Mouse (Mus musculus): ENCODE measurements around the gene Trim8.

The Trim8 gene

DNA sequence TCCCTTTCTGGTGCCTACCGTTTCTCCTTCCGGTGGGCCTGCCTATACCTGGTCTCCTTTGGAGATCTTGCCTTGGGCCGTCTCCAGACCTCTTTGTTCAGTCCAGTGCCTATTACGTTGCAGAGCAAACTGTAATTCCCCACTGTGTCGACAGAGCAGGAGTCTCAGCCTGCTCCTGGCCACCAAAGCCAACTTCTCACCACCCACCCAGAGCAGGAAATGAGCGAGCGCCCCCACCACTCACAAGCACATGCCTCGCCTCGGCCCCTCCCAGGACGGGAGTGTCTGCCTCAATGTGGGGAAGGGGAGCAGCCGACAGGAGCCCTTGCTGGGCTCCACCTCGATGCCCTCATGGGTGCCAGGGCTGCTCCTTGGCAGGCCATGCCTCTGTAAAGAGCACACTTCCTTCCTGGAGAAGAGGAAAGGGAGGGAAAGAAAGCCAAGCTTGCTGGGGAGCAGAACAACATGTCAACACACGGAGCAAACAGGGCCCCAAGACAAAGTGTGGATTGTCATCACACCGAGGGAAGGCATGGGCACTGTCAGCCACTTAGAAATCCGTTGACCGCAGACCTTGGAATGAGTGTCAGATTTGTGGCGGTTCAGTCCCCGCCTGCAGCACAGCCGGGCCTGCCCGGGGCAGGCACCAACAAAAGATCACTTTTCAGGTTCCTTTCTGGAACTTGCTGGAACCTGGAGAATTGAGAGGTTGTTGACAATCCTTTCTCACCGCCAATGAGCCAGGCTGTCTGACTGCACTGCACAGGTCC is 22.0 kb upstream of the Trim8 start:
- no peak for DNase-seq (ENCODE audit: extremely low spot score, low spot score)

DNA sequence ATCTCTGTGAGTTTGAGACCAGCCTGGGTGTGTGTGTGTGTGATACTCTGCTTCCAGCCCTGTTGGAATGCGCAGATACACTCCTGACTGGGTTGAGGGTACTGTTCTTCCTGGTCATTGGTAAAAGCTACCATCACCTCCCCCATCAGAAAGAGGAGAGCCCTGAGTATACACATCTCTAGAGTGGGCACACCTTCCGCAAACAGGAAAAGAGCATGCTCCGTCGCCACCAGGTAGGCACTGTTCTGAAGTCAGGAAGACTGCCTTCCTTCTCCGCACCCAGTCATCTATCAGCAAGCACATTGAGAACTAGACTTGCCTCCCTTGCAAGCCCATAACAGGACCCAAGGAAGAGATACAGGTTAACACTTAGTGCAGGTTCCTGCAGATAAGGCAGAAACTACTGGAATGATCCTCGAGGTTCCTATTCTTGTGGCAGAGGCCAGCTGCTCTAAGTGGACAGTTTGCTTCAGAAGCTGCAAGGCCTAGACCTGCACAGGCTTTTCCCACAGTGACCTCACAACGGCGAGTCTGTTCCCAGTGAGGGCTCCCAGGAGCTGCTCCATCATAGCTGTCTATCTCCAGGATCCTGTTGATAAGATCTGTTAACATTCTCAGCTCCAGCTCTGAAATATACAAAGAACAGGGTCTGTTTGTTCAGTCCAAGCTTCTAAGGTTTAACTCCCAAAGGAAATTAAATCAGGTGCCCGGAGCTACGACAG is 20.7 kb upstream of the Trim8 start:
- DNase-seq (ENCODE audit: extremely low spot score, low spot score), result no peak

DNA sequence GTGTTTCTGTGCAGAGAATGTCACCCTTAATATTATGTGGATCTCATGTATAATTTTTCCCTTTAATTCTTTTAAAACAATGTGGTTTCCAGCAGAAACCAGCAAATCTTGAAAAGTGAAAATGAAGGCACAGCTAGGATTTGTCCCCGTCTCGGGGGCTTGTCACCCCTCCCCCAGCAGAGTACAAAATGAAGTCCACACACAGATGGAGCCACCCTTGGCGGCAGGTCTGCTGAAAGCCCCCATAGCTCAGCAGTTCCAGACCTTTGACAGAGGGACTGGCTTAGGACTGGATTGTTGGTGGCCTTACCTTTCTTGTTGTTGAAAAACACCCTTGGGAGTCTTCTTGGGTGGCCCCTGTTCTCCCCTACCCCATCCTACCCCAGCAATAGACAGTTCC is 20.1 kb upstream of the Trim8 start:
- no peak for DNase-seq (ENCODE audit: extremely low spot score, low spot score)

DNA sequence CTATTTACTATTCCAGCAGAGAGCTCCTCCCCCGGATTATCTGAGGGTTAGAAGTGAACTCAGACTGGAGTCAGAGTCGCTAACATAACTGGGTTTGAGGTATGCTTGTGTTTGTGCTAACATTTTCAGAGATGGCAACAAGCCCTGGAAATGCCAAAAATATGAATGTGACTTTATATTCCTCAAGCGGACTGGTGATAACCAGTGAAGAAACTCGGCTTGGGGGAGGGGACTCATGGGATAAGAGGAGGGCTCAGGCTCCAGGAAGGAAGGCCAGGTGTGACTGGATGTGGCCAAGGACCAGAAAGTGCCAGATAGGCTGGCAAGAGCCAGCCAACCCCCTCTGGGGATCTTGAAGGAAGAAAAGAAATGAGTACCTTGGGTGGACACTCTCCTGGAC is 19.7 kb upstream of the Trim8 start:
- no peak for DNase-seq (ENCODE audit: extremely low spot score, low spot score)

DNA sequence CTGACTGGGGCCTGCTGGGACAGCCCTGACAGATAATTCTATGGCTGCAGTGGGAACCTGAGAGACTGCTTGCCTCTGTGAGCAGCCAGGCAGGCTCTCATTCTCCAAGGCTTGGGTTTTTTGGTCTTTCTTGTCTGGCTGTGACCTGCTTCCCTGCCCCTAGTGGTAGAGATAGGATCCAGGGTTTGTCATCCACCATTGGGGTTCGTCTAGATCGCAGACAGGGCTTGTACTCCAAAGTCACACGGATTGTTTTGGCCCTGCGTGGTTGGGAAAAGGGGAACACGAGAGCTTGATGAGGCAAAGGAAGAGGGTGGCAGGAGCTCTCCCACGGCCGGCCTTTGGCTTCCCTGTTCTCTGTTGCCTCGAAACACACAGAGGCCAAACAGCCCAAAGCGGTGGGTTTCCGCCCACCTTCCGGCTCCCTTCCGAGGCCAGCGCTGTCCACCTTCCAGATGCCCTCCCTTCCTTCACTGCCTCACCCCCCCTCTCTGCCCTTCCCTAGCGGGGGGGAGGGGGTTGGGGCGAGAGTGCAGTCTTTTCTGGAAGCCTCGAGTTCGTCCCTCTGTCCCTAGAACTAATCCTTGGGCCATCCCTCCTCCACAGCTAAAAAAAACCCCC is 18.5 kb upstream of the Trim8 start:
- no peak for DNase-seq (ENCODE audit: extremely low spot score, low spot score)

DNA sequence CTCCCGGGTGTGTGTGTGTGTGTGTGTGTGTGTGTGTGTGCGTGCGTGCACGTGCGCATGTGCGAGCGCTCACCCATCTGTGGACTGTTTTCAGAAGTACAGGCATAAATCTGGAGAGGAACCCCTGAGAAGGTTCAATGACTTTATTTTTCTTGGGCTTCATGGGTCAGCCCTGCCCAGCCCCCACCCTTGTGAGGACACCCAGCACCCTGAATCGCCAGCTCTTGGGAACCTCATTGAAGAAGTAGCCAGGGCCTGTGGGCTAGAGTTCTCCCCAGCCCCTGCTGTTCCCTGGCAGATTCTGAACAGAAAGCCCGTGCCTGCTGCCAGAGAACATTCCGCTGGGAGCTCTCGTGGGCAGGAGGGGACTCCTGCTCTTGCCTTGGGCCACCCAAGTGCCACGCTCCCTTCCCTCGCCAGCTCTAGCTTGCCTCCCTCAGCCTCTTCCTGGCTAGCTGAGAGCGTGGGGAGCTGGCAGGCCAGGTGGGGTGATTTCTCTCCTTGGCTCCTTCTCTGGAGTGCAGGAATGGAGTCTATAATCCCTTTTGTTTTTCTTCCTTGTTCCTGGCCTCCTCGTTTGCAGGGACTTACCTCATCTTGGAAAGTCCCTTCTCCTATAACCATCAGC is 17.7 kb upstream of the Trim8 start:
- no peak for DNase-seq (ENCODE audit: extremely low spot score, low spot score)

DNA sequence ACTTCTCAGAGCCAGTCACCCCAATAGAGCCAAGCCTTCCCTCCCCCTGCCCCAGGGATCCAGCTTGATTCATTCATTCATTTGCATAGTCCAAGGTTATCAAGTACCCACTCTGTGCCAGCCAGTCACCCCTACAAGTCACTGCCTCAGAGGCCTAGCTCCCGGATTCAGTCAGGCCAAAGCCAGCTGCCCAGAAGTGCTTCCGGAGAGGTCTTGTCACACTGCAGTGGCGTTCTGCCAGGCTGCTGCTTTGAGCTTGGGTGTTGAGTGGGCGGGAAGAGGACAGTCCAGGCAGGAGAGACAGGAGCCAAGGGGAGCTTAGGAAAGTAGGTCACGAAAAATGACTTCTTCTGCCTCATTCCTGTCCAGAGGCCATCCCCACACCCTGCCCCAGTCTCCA is 17.0 kb upstream of the Trim8 start:
- no peak for DNase-seq (ENCODE audit: extremely low spot score, low spot score)

DNA sequence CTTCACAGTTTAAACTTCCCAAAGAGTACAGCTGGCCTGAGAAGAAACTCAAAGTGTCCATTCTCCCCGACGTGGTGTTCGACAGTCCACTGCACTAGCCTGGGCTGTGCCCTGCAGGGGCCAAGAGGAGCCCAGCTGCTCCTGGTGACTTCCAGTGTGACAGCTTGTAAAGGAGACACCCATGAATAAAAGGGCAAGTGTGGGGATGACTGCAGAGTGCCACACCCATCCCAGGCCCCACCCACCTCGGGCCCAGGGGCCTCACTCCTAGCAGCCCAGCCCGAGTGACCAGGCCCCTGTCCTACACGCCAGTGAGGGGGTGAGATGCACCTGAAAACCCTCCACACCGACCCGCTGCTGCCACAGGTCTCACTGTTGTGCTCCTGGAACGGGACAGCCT is 15.7 kb upstream of the Trim8 start:
- no peak for DNase-seq (ENCODE audit: extremely low spot score, low spot score)

DNA sequence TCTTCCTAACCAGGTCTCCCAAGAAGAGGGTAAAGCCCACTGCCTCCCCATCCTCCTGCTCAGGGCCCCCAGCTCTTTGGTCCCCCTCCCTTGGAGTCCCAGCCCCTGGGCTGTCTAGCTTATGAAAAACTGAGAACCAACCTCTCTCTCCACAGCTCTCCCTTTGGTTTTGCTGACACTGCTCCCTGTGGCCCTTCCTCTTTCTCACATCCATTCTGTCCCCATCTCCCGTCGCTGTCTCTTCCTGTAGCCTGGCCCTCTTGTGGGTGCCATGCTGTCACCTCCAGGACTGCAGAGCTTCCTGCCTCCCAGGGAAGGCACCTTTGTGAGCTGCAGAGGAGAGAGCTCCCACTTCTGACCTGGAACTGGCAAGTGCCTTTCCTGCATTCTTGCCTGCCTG is 14.8 kb upstream of the Trim8 start:
- no peak for DNase-seq (ENCODE audit: extremely low spot score, low spot score)

DNA sequence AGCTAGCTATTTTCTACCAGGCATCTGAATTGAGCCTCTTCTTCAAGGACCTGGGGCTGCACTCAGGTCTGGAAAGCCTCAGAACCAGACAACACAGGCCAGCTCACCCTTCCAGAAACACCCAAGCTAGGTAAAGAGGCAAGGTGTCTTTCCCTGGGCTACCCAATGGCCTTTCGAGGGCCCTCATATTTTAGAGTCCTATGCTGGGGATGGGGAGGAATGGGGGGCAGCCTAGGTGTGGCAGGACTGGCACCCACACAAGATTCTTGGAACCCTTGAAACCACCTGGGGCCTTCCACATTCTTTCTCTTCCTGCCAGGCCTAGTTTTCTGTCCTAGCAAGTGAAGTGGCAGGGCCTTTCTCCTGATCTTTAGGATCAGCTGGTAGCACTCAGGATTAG is 12.1 kb upstream of the Trim8 start:
- no peak for DNase-seq (ENCODE audit: extremely low spot score, low spot score)

DNA sequence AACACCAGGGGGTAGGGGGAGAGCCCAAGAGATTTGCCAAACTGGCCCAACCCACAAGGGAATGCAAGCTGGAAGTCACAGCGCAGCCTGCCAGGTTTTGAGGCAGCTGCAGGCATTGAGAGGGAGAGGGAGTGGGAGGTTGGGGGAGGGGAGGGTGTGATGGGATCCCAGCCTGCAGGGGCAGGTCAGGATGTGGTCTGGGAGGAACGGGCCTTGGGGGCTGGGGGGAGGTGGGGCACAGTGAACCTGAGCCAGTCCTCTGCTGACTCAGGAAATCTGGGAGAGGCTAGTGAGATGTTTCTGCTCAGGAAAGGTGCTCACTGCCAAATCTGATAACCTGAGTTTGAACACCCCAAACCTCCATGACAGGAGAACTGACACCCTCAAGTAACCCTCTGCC is 10.9 kb upstream of the Trim8 start:
- no peak for DNase-seq (ENCODE audit: extremely low spot score, low spot score)

DNA sequence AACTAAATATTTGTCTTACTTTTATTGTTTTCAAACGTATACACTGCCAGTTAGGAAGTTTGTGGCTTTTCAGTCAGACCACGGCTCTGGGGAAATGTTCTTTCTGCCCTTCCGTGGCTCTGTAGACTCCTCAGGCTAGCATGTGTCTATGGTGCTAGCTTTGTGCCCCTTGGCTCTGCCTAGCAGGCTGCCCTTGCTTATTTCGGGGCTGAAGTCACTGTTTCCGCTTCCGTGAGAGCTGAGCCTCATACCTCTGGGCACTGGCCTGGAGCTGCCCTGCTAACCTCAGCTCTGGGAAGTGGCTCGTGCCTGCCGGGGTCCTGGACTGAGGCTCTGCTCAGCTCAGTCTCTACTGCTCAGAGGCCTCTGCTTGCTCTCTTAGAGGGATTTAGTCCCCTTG is 6.4 kb upstream of the Trim8 start:
- no peak for DNase-seq (ENCODE audit: extremely low spot score, low spot score)

DNA sequence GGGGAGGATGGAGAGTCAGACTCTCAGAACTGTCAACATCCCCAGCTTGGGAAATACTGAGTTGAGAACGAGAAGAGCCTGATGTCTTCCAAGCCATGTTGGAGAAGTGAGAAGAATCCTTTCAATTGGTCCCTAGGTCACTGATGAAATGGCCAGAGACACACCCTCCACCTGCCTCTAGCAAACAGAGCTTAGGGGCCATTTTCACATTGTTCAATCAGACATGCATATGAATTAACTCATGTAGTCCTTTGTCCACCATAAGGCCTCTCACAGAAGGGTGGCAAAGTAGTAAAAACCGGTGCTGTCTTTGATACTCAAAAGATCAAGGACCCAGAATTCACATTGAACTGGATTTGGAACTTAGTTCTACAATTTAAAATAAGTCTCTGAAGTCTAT is 4.3 kb upstream of the Trim8 start:
- no peak for DNase-seq (ENCODE audit: extremely low spot score, low spot score)

DNA sequence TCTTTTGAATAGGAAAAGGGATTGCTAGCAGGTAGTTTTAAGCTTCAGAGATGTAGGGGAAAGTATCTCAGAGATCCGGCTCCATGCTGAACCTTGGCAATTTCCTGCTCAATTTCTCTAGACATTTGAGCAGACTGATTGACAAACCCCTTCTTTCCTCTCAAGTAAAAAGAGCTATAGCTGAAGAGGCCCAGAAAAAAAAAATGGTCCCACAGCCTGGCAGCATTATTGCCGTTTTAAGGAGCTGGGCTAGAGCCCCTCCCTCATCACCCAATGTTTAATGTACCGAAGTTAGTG is 2.0 kb upstream of the Trim8 start:
- no peak for DNase-seq (ENCODE audit: extremely low spot score, low spot score)

DNA sequence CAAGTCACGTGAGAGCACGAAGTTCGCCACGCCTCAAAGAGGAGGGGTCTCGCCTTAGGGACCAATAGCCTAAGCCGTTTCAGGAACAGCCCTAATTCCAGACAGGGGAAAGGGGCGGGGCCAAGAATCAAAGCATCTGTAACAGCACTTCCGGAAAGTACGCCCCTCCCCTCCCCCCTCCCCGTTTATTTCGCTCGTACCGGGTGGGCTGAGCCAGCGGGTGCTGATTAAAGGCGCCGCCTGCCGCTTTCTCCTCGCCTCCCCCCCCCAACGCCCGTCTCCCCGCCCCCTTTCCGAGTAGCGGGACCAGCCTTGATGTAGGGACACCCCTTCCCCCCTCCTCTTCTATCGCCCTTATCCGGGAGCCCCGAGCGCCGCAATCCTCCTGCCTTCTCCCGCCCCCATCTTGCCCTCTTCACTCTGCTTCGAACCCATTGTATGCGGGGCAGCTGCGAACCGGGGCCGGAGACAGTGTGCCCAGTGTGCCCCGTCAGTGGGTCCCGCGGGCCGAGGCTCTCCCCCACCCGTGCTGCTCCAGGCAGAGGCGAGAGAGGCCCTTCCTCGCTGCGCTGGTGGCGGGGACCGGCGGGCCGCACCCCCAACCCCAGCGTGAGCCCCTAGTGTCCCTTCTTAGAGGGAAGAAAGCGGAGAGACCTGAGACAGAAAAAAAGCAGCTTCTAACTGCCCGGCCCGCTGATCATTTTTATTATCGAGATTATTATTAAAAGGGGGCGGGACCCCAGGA is 1.5 kb upstream of the Trim8 start:
- peak; percentile 98 for DNase-seq (ENCODE audit: extremely low spot score, low spot score)

DNA sequence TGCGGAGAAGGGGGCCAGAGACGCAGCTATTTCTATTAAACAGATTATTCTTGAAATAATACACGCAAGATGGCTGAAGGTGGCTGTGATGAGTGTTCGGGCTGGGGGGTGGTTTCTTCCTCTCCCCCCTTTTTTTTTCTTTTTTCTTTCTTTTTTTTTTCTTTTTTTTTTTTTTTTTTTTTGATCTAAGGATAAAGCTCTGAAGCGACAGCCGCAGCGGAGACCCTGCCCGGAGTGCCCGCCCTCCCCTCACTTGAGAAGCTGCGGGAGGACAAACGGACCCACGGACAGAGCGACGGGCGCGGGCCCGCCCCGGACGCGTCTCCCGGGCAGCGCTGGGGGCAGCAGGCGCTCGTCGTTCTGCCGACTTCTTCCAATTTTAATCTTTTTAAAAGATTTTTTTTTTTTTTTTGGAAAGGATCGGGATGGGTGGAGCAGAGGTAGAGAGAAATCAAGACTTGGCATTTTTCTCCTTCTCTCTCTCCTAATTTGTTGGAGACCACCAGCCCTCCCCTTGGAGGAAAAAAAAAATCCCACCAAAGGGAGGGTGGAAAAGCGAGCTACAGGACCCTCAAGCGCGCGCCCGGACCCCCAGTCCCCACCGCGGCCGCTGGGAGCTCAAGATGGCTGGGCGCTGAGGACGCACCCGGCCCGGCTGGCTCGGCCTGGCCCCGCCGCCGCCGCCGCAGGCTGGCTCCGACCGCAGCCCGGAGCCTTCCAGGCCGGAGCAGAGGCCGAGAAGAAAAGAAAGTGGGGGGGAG is 741 bp upstream of the Trim8 start:
- no peak for DNase-seq (ENCODE audit: extremely low spot score, low spot score)

DNA sequence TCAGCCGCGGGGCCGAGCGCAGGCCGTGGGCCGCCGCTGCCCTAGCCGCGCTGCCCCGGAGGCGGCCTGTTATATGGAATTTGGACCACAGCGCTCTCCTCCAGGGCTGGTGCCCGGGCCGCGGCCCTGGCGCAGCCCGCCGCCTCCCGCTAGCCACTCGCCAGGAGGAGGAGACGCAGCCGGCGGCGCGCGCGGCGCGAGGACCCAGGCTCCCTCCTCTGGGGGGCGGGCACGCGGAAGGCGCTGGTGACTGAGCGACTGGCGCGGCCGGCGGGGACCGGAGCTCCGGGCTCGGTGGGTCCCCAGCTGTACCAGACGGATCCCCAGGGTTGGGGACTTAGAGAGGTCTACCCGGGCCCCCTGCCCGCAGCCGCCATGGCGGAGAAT is 560 bp downstream of the Trim8 start:
- no peak for DNase-seq (ENCODE audit: extremely low spot score, low spot score)

DNA sequence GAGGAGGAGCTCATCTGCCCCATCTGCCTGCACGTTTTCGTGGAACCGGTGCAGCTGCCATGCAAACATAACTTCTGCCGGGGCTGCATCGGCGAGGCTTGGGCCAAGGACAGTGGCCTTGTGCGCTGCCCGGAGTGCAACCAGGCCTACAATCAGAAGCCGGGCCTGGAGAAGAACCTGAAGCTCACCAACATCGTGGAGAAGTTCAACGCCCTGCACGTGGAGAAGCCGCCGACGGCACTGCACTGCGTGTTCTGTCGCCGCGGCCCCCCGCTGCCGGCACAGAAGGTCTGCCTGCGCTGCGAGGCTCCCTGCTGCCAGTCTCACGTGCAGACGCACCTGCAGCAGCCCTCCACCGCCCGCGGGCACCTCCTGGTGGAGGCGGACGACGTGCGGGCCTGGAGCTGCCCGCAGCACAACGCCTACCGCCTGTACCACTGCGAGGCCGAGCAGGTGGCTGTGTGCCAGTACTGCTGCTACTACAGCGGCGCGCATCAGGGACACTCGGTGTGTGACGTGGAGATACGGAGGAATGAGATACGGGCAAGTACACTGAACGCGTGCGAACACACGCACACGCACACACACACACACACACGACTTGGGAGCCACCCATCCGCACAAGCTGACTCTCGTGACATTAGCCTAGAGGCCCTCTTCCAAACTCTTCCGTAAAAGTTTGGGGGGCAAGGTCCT is 1.1 kb downstream of the Trim8 start:
- DNase-seq (ENCODE audit: extremely low spot score, low spot score), result peak; percentile 65

DNA sequence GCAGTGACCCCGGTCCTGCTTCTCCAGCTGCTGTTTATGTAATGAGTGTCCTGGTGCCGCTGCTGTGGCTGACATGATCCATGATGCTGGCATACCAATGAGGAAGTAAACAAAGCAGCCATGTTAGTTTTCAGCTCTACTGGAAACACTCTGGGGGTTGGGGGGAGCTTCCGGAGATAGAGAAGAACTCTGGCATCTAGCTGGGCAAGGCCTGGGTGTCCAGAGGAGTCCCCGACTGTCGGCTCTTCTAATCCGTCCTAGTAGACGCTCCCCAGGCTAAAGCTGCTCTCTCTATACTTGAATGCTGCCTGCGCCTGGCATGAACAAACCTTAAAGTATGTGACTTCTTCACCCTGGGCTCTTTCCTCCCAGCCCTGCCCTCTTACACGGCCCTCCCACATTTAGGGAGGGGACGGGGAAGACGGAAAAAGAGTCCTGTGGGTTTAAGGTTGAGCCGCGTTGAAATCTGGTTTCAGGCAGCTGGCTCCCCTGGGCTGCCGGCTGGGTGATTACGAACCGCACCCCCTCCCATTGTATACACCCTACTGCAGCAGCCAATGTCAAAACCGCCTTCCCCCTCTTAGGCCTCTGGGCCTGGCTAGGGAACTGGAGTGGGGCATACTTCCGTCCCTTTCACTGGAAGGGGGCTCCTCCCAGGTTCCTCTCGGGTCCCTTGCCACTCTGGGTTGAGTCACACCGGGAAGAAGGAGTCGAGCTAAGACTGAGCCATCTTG is 2.0 kb downstream of the Trim8 start:
- DNase-seq (ENCODE audit: extremely low spot score, low spot score), result peak; percentile 64

DNA sequence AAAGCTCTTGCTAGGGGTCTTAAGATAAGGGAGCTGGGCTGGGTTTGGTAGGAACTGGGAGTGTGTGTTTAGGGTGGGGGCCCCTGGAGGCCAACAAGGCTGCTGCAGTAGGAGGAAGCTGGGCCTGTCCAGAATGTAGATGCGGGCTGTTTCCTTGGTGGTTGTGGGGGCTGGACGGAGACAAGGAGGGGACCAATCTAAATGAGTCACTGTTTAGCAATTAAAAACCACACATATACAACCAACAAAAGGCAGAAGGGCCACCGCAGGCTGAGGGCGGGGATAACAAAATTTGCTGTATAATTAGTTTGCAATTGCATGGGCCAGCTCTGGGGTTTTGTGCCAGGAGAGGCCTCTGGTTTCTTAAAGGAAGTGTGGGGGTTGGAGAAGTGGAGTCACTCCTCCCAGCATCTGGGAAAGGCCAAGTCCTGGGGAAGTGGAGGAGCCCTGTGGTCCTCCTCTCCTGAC is 2.6 kb downstream of the Trim8 start:
- DNase-seq (ENCODE audit: extremely low spot score, low spot score), result no peak
